Mouse (Mus musculus): ENCODE data around the gene Sp6. TPM values are rescaled to one million over a fixed set of nuclear protein-coding genes. Genes with fewer than 3 reads are reported as not detected.
A peak's percentile ranks its signal among the peaks of the same experiment; 100 is the strongest.

Gene Sp6
- polyA plus RNA-seq, 1 experiment from 2014 or later: 0.21 TPM

- no peak overlapping the region for H3K27ac ChIP-seq (replicated peaks)
- H3K9ac ChIP-seq: peak overlapping the region; percentile 71
- H3K4me3 ChIP-seq: peak overlapping the region; percentile 45
- H3K9me3 ChIP-seq: no peaks in the 10 kb centered on the region
- no peak for ATAC-seq (ENCODE audit: extremely low read depth, insufficient number of reproducible peaks, low FRiP score, low TSS enrichment)
- 7% methylated on average over 29 of the region's 30 CpGs for WGBS
- peaks cover 96% of the 10 kb centered on the region for H3K27me3 ChIP-seq (replicated peaks)
- no peaks in the 10 kb centered on the region for H3K36me3 ChIP-seq
- H3K4me1 ChIP-seq: peaks cover 25% of the 10 kb centered on the region
- H3K4me2 ChIP-seq: peak overlapping the region; percentile 66
Measured at GRCm38 (mm10) chr11:96997380-96997956, 15.7 kb upstream of the Sp6 start.

- no peaks in the 10 kb centered on the region for H3K9me3 ChIP-seq
- H3K4me2 ChIP-seq: no peak overlapping the region
- no peak overlapping the region for H3K27ac ChIP-seq (replicated peaks)
- H3K4me3 ChIP-seq: no peak overlapping the region
- no peaks in the 10 kb centered on the region for H3K36me3 ChIP-seq
- H3K4me1 ChIP-seq: peaks cover 4% of the 10 kb centered on the region; the same call in 1 of the 2 replicates
- 34% methylated on average over 5 of the region's 5 CpGs for WGBS
- ATAC-seq (ENCODE audit: extremely low read depth, insufficient number of reproducible peaks, low FRiP score, low TSS enrichment): no peak
- no peak overlapping the region for H3K9ac ChIP-seq
- peaks cover 90% of the 10 kb centered on the region for H3K27me3 ChIP-seq (replicated peaks)
Measured at GRCm38 (mm10) chr11:97003170-97003569, 10.0 kb upstream of the Sp6 start.

DNA sequence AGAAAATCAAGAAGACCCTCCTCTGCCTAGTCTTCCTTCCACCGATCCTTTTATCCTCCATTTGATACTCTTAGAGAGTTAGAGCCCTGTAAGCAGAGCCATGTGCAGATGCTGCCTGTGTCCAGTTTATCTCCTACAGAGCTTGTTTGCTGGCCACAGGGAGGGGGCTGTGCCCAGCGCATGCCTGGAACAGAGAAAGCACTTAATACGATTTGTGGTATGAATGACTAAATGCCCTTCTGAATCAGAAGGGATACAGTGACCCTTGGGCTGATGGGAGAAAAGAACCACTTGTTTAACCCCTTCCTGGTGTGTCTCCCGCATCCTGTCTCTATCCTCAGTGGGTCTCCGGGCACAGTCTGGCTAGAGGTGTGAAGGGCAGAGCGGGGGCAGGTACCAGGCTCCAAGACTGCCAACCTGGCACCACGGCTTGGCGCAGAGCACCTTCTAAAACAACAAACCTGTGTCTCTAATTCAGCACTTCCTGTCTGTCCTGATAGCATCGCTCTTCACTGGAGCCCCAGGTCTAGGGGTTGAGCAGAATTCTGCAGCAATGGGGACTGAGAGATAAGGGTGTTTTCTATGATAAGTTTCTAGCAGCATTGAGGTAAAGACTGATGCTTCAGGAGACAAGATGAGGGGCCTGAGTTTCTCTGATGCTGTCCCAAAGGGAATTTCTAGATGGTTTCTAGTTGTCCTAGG lies 6.0 kb upstream of the Sp6 start:
- no peak overlapping the region for H3K9ac ChIP-seq
- H3K4me3 ChIP-seq: no peak overlapping the region
- 48% methylated on average over 9 of the region's 9 CpGs for WGBS
- no peak overlapping the region for H3K4me2 ChIP-seq
- no peaks in the 10 kb centered on the region for H3K36me3 ChIP-seq
- H3K27ac ChIP-seq (replicated peaks): no peak overlapping the region
- peaks cover 91% of the 10 kb centered on the region for H3K27me3 ChIP-seq (replicated peaks)
- H3K9me3 ChIP-seq: no peaks in the 10 kb centered on the region
- no peak for ATAC-seq (ENCODE audit: extremely low read depth, insufficient number of reproducible peaks, low FRiP score, low TSS enrichment)
- peaks cover 4% of the 10 kb centered on the region; the same call in 1 of the 2 replicates for H3K4me1 ChIP-seq

- no peak for ATAC-seq (ENCODE audit: extremely low read depth, insufficient number of reproducible peaks, low FRiP score, low TSS enrichment)
- 20% methylated on average over 8 of the region's 8 CpGs for WGBS
- no peaks in the 10 kb centered on the region for H3K9me3 ChIP-seq
- no peak overlapping the region for H3K27ac ChIP-seq (replicated peaks)
- H3K36me3 ChIP-seq: no peaks in the 10 kb centered on the region
- no peak overlapping the region for H3K9ac ChIP-seq
- no peak overlapping the region for H3K4me2 ChIP-seq
- peaks cover 9% of the 10 kb centered on the region; the same call in 1 of the 2 replicates for H3K4me1 ChIP-seq
- H3K27me3 ChIP-seq (replicated peaks): peaks cover 90% of the 10 kb centered on the region
- no peak overlapping the region for H3K4me3 ChIP-seq
Measured at GRCm38 (mm10) chr11:97009198-97009790, 3.9 kb upstream of the Sp6 start.

GRCm38 (mm10) chr11:97017696-97018582 lies 4.7 kb downstream of the Sp6 start:
- no peak for ATAC-seq (ENCODE audit: extremely low read depth, insufficient number of reproducible peaks, low FRiP score, low TSS enrichment)
- Histone ChIP-seq H3K4me3 (peak overlapping the region; percentile 44), H3K9ac (peak overlapping the region; percentile 63), H3K4me2 (peak overlapping the region; percentile 66), H3K27me3 (replicated peaks) (peaks cover 96% of the 10 kb centered on the region), H3K9me3 (no peaks in the 10 kb centered on the region), H3K36me3 (no peaks in the 10 kb centered on the region), H3K27ac (replicated peaks) (no peak overlapping the region), H3K4me1 (peaks cover 34% of the 10 kb centered on the region)
- WGBS: under 1% methylated on average over 36 of the region's 36 CpGs

- no peak overlapping the region for H3K27ac ChIP-seq (replicated peaks)
- peak overlapping the region; percentile 63 for H3K9ac ChIP-seq
- no peaks in the 10 kb centered on the region for H3K9me3 ChIP-seq
- H3K4me1 ChIP-seq: peaks cover 29% of the 10 kb centered on the region
- no peaks in the 10 kb centered on the region for H3K36me3 ChIP-seq
- H3K27me3 ChIP-seq (replicated peaks): peaks cover 96% of the 10 kb centered on the region
- WGBS: under 1% methylated on average over 61 of the region's 68 CpGs
- no peak for ATAC-seq (ENCODE audit: extremely low read depth, insufficient number of reproducible peaks, low FRiP score, low TSS enrichment)
- H3K4me3 ChIP-seq: peak overlapping the region; percentile 44
- peak overlapping the region; percentile 66 for H3K4me2 ChIP-seq
Measured at GRCm38 (mm10) chr11:97018583-97019344, 5.6 kb downstream of the Sp6 start.

DNA sequence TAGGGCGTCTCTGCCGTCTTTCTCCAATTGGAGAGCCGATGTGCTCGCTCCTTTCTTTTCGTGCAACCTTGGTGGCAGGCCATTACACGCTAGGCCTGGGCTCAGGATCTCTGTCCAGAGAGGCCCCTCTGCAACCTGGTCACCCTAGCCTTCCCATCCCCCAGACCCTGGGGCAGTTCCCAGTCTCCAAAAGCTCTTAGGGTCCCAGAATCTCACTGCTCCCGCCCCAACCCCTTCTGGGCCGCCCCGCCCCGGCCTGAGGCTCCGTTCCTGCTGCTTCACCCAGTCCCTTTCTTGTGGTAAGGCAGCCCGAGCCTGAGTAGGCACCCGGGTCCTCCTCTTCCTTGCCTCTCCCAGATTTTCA lies 6.1 kb downstream of the Sp6 start:
- Histone ChIP-seq H3K36me3 (no peaks in the 10 kb centered on the region), H3K9me3 (no peaks in the 10 kb centered on the region), H3K4me3 (peak overlapping the region; percentile 44), H3K4me2 (peak overlapping the region; percentile 66), H3K4me1 (peaks cover 29% of the 10 kb centered on the region), H3K27me3 (replicated peaks) (peaks cover 97% of the 10 kb centered on the region), H3K27ac (replicated peaks) (no peak overlapping the region), H3K9ac (peak overlapping the region; percentile 63; the same call in 1 of the 2 replicates)
- 7% methylated on average over 13 of the region's 13 CpGs for WGBS
- no peak for ATAC-seq (ENCODE audit: extremely low read depth, insufficient number of reproducible peaks, low FRiP score, low TSS enrichment)

GRCm38 (mm10) chr11:97021121-97021765 lies 8.0 kb downstream of the Sp6 start:
- Histone ChIP-seq H3K36me3 (no peaks in the 10 kb centered on the region), H3K4me3 (peak overlapping the region; percentile 63), H3K27me3 (replicated peaks) (peaks cover 94% of the 10 kb centered on the region), H3K4me1 (peaks cover 43% of the 10 kb centered on the region), H3K9me3 (no peaks in the 10 kb centered on the region), H3K4me2 (peak overlapping the region; percentile 93), H3K27ac (replicated peaks) (no peak overlapping the region), H3K9ac (peak overlapping the region; percentile 82)
- WGBS: under 1% methylated on average over 27 of the region's 27 CpGs
- ATAC-seq (ENCODE audit: extremely low read depth, insufficient number of reproducible peaks, low FRiP score, low TSS enrichment): no peak

- Histone ChIP-seq H3K27me3 (replicated peaks) (peaks cover 87% of the 10 kb centered on the region), H3K27ac (replicated peaks) (no peak overlapping the region), H3K36me3 (no peaks in the 10 kb centered on the region), H3K9ac (peak overlapping the region; percentile 82), H3K4me2 (peak overlapping the region; percentile 93), H3K4me1 (peaks cover 44% of the 10 kb centered on the region), H3K9me3 (no peaks in the 10 kb centered on the region), H3K4me3 (peak overlapping the region; percentile 63)
- ATAC-seq (ENCODE audit: extremely low read depth, insufficient number of reproducible peaks, low FRiP score, low TSS enrichment): no peak
- under 1% methylated on average over 50 of the region's 50 CpGs for WGBS
Measured at GRCm38 (mm10) chr11:97021873-97022484, 8.8 kb downstream of the Sp6 start.

DNA sequence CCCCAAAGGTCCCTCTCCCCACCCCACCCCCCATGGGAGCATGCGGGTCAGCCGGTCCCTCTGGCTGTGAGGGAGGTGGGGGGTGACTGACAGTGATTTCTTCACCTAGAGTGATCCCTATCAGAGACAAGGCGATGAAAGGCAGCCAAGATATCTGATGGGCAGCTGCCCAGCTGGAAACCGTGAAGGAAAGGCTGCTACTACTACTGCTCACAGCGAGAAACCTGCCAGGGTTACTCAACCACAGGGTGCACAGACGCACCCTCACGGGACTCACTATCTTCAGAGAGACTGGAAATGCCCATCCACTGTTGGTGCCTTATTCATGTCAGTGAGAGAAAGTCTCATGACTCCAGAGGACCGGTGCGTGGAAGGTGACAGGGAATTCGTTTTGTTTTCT lies 11.8 kb downstream of the Sp6 start:
- Histone ChIP-seq H3K27ac (replicated peaks) (no peak overlapping the region), H3K4me2 (peak overlapping the region; percentile 67; the same call in 1 of the 2 replicates), H3K36me3 (no peaks in the 10 kb centered on the region), H3K9ac (no peak overlapping the region), H3K9me3 (no peaks in the 10 kb centered on the region), H3K27me3 (replicated peaks) (peaks cover 58% of the 10 kb centered on the region), H3K4me3 (no peak overlapping the region), H3K4me1 (peaks cover 31% of the 10 kb centered on the region)
- no peak for ATAC-seq (ENCODE audit: extremely low read depth, insufficient number of reproducible peaks, low FRiP score, low TSS enrichment)
- 19% methylated on average over 10 of the region's 10 CpGs for WGBS

Measured in heart, embryonic 13.5 days (tissue).